Mouse (Mus musculus): ENCODE measurements at regions not wholly inside any gene's neighbourhood (a gene's known extent, or its start where the extent isn't known, plus 50 kb on each side); places are given as distances from the start of the nearest gene placed in this dataset.

DNA sequence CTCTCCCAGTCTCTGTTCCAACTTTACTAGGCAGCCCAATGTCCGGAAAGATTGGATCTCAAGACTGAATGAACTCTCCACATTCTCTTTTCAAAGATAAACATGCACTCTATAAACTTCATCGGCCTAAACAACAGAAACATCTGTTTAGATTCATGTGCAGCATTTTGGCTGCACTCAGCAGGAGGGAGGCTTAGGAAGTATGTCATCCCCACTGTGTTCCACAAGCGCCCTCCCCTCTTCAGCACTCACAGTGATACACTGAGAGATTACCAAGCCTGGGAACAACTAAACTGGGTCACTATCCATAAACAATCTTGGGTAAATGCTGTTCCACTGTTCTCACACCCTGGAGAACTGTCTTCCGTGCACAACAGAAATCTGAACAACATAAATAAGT, 185.5 kb upstream of the Gm11114 start:
- no peak for DNase-seq (ENCODE audit: low spot score)

DNA sequence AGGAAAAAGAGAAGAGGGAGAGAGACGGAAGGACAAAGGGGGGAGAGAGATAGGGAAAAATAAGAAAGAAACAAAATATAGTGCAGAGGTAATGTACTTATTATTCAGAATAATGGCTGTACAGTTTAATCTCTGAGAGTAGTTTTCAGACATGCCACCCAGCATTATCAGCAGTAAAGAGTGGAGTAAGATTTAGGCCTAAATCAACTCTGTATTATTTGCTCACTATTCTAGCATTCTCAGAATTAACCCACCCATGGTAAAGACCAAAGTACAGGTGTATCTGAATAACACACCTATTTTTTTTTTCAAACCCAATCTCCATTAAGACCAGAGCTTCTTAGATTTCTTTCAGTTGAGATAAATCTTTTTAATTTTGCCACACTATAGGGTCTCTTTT, 177.7 kb upstream of the Gm11114 start:
- no peak for DNase-seq (ENCODE audit: low spot score)

DNA sequence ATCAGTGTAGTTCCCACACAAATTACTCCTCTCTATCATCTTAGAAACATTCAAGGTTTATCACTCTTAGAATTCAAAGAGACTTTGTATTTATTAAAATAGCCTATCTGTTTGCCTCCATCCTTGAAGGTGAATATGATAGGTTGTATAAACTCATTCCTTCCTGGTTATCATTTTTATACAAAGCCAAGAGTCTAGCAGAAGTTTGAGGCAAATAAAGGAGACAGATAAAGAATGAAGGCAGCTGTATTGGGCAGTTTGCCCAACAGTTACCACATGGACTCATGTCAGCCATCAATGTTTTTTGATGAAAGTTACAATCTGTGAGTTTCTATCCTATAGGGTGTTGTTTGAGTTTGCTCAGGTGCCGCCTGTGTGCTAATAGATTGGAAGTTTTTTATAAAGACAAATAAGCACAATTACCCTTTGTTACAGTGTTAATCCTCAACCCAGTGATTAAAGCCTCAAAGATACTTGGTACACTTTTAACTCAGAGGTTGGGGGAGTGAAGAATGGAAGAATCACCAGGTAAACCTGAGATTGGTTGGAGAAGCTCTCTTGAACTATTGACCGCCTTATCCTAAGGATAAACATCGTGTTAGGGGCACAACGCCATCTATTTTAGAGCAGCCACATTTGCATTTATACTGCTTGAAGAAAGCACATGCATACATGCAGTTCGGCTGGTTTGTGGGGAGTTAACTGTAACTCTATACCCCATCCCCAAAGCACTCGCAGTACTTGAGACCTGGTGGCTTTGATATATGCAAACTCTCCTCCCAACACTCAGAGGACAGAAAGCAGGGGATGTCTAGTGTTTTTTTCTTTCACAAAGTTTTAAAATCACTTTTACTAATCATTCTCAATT, 175.6 kb upstream of the Gm11114 start:
- no peak for DNase-seq (ENCODE audit: low spot score)

DNA sequence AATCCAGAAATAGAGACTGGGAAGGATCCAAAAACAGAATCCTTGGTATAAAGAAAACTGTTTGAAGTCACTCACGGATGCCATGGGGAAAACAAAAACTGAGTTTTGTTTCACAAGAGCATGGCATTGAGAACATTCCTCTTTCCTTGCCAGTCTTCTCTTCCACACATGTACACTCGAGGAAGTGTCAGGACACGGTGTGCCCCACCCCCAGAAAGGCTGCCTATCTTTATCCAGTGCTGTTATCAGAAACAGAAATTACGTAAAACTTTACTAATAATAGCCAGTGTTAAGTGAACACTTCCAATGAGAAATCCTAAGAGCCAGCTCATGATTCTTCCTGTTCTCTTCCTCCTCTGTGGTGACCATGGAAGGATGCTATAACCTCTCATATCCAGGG, 172.7 kb upstream of the Gm11114 start:
- DNase-seq (ENCODE audit: low spot score): no peak

DNA sequence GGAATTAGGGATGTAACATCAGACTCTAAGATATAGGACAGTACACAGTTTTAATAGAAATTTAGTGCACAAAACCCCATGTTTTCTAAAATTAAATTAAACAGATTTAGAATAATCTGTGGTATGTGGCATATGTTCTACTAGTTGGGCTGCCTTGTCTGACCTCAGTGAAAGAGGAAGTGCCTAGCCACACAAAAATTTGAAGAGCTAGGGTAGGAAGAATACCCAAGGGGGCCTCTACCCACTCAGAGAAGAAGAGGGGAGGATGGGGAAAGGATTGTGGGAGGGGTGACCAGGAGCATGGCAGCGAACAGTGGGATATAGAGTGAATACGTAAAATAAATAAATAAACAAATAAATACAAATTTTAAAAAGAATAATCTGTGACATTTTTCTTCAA, 168.2 kb upstream of the Gm11114 start:
- DNase-seq (ENCODE audit: low spot score): no peak

DNA sequence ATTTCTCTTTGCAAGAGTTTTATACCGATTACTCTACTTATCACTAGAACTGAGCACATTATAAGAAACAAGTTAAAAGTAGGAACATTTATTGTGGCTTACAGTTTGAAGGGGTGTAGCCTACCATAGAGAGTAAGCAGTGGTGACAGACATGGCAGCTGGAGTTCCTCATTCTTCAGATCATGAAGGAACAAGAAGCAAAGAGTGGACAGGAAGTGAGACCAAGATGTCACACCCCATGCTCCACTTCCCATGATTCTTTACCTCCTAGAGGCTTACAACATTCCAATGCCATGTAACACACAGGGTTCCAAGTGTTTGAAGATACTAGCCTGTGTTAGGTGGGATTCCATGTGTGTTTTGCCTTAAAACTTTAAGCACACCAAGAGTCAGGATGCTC, 146.9 kb upstream of the Gm11114 start:
- no peak for DNase-seq (ENCODE audit: low spot score)

DNA sequence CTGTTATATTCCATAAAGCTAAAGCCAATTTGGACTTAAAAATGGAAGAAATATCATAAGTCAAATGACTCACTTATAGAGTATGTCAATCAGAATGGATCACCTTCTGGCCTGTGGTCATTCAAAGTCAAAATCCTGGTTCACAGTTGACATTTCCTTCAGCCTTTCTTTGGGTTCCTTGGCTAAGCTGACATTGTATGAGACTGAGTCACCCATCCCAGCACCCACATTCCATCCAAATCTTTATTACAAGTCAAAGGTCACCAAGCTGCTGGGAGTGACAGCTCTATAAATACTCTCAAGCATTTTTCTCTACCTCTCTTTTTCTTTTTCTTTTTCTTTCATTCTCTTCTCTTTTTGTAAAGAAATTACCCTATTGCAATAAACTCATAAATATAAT, 145.3 kb upstream of the Gm11114 start:
- DNase-seq (ENCODE audit: low spot score): no peak

DNA sequence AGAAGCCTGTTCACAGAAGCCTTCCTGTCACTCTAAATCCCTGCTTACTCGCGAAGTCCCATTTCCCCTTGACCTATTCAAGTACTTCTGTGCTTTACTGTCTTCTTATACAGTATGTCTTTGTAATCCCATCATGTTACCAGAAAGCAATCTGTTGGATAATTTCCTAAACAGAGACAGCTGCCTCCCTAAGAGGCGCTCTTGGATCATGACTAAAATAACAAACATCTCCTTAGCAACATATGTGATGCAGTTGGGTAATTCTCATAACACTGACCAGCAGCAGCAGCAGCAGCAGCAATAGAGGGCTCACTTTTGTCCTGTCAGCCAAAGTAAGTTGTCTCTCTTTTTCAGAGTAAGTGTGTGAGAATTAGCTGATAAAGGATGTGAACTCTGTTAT, 138.1 kb upstream of the Gm11114 start:
- DNase-seq (ENCODE audit: low spot score): no peak

DNA sequence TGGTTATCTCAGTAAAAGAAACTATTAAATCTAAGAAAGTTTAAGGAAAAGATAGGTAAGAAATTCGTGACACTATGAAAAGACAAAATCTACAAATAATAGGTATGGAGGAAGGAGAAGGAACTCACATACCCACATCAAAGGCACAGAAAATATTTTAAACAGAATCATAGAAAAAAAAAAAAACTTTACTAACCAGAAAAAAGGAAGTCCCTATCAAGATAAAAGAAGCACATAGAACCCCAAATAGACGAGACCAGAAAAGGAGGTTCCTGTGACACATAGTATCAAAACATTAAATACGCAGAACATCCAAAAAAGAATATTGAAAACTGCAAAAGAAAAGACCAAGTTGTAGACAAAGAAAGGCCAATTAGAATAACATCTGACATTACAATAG, 111.4 kb upstream of the Gm11114 start:
- no peak for DNase-seq (ENCODE audit: low spot score)

DNA sequence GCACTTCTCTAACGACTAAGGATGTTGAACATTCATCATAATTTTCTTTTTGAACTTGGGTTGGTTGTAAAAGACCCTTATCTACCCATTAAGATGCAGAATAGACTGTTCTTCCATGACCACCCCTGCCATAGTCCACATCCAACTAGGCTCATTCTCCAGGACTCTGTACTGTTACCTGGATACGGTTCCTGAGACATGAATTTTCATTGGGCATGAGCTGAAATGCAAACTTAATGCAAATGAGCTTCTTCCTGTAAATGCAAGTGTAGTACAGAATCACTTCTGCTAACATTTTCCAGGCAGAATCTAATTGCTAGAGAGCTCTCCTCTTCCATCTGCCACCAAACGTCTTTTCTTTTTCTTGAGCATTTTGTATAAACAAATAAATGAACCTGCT, 87.7 kb upstream of the Gm11114 start:
- no peak for DNase-seq (ENCODE audit: low spot score)
